8 mouse cellular contexts compared by ENCODE assay signal in the genomic region with DNA sequence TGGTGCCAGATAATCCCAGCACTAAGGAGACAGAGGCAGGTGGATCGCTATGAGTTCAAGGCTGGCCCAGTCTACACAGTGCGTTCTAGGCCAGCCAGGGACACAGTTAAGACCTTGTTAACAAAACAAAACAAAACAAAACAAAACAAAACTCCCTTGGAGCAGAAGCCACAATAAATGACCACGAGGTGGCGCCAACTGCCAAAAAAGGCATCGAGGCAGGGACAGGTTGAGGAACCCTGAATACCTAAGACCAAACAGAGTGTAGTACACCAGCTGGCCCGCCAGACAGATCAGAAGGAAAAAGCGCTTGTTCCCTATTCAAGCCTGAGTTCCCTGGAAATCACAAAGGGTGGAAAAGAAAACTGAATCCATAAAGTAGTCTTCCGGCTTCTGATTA. TPM values are rescaled to one million over a fixed set of nuclear protein-coding genes. Genes with fewer than 3 reads are reported as not detected.
A peak's percentile ranks its signal among the peaks of the same experiment; 100 is the strongest.
DNase-seq lines count a peak whose midpoint lies in the region; ATAC-seq and TF ChIP-seq lines count a peak whose summit lies in the region.

No protein-coding gene starts in this region.

- no peaks in the 10 kb centered on the region for H3K9me3 ChIP-seq in lung, embryonic 14.5 days (ENCODE audit: low read depth, low read length)

- WGBS in lung, embryonic 14.5 days, result 25% methylated on average over 8 of the region's 8 CpGs

- ATAC-seq in erythroid progenitor cell, adult 5-6 weeks (replicated peaks; ENCODE audit: low FRiP score, poor library complexity, severe bottlenecking), result peak; percentile 76
- no peak for ATAC-seq in lung, embryonic 14.5 days (ENCODE audit: insufficient read depth)

- H3K4me1 ChIP-seq in lung, embryonic 14.5 days (ENCODE audit: insufficient read depth), result peaks cover 4% of the 10 kb centered on the region; the same call in 1 of the 2 replicates

- H3K27me3 ChIP-seq in lung, embryonic 14.5 days (ENCODE audit: insufficient read depth, low read length), result no peaks in the 10 kb centered on the region

- peaks cover 63% of the 10 kb centered on the region for H3K36me3 ChIP-seq in lung, embryonic 14.5 days (ENCODE audit: insufficient read depth)

- H3K4me2 ChIP-seq in lung, embryonic 14.5 days, result no peak overlapping the region

- TF ChIP-seq POLR2A in brain, embryonic 14.5 days (IDR thresholded peaks at IDR 0.05; ENCODE audit: borderline replicate concordance, extremely low read depth, insufficient read depth, insufficient read length, poor library complexity, severe bottlenecking), result no peak

- no peak overlapping the region for H3K27ac ChIP-seq in lung, embryonic 14.5 days (ENCODE audit: low read depth)

- H3K9ac ChIP-seq in lung, embryonic 14.5 days, result no peak overlapping the region

- peak; percentile 88 for TF ChIP-seq CTCF in brain, embryonic 14.5 days (IDR thresholded peaks at IDR 0.05; ENCODE audit: borderline replicate concordance, extremely low read depth, insufficient read depth, insufficient read length)
- TF ChIP-seq CTCF in lung, embryonic 14.5 days (IDR thresholded peaks at IDR 0.05; ENCODE audit: low read depth), result peak; percentile 86

- no peak overlapping the region for H3K4me3 ChIP-seq in lung, embryonic 14.5 days (ENCODE audit: low read depth, low read length)

- DNase-seq in gastrocnemius, adult 18-20 months (ENCODE audit: low spot score), result peak; percentile 73
- no peak for DNase-seq in gastrocnemius, postnatal 25 days
- peak; percentile 89 for DNase-seq in CD4-positive, CD25-positive, alpha-beta regulatory T cell, adult 2 months (ENCODE audit: low read depth, low spot score)
- DNase-seq in brain, embryonic 14.5 days (ENCODE audit: low read depth), result peak; percentile 90
- DNase-seq in induced T-regulatory cell, adult 2 months (ENCODE audit: low read depth), result peak; percentile 92
- DNase-seq in lung, embryonic 14.5 days, result peak; percentile 89
- peak; percentile 79 for DNase-seq in retina, postnatal 7 days (ENCODE audit: low read depth, low spot score)

RNA-seq across cellular contexts. Expression of gene Rhbdf1, which starts 5.2 kb away (rescaled TPM):
- total RNA-seq in gastrocnemius, adult 18-20 months (2021), result 10 to 100 TPM; 17.8 to 17.9 TPM
- 10 to 100 TPM; 22.1 to 25.4 TPM for total RNA-seq in gastrocnemius, postnatal 25 days (2021)
- polyA plus RNA-seq in brain, embryonic 14.5 days (2012; rRNA removed), result 39.7 and 44.3 TPM in 2 replicates
- not detected in 2 replicates for total RNA-seq in erythroid progenitor cell, adult 5-6 weeks (2015; ENCODE audit: low replicate concordance)
- total RNA-seq in erythroid progenitor cell, adult 5-6 weeks (2017; ENCODE audit: low replicate concordance), result 2.3 and 5.0 TPM in 2 replicates
- 52.8 and 63.9 TPM in 2 replicates for polyA plus RNA-seq in lung, embryonic 14.5 days (2014; fragmentation: Nextera tagmentation; extraction: Ambion mirVana)

RNA-seq across cellular contexts. Expression of gene Mpg, which starts 9.5 kb away (rescaled TPM):
- total RNA-seq in gastrocnemius, adult 18-20 months (2021), result 1 to 10 TPM; 4.1 to 4.4 TPM
- total RNA-seq in gastrocnemius, postnatal 25 days (2021), result 1 to 10 TPM; 6.1 to 6.2 TPM
- polyA plus RNA-seq in brain, embryonic 14.5 days (2012; rRNA removed), result 18.6 and 21.3 TPM in 2 replicates
- total RNA-seq in erythroid progenitor cell, adult 5-6 weeks (2015; ENCODE audit: low replicate concordance), result 13.0 and 14.1 TPM in 2 replicates
- total RNA-seq in erythroid progenitor cell, adult 5-6 weeks (2017; ENCODE audit: low replicate concordance), result 18.7 and 23.9 TPM in 2 replicates
- 39.6 and 42.2 TPM in 2 replicates for polyA plus RNA-seq in lung, embryonic 14.5 days (2014; fragmentation: Nextera tagmentation; extraction: Ambion mirVana)

RNA-seq across cellular contexts. Expression of gene Snrnp25, which starts 11.6 kb away (rescaled TPM):
- 10 to 100 TPM in 1 of 2 experiments, 1 to 10 TPM in 1; 9.3 to 12.1 TPM for total RNA-seq in gastrocnemius, adult 18-20 months (2021)
- total RNA-seq in gastrocnemius, postnatal 25 days (2021), result 1 to 10 TPM; 6.7 to 9.1 TPM
- polyA plus RNA-seq in brain, embryonic 14.5 days (2012; rRNA removed), result 38.8 and 52.4 TPM in 2 replicates
- 52.3 and 53.7 TPM in 2 replicates for total RNA-seq in erythroid progenitor cell, adult 5-6 weeks (2015; ENCODE audit: low replicate concordance)
- 31.8 and 104 TPM in 2 replicates for total RNA-seq in erythroid progenitor cell, adult 5-6 weeks (2017; ENCODE audit: low replicate concordance)
- 62.8 and 71.4 TPM in 2 replicates for polyA plus RNA-seq in lung, embryonic 14.5 days (2014; fragmentation: Nextera tagmentation; extraction: Ambion mirVana)

RNA-seq across cellular contexts. Expression of gene Il9r, which starts 16.8 kb away (rescaled TPM):
- not detected for total RNA-seq in gastrocnemius, adult 18-20 months (2021)
- total RNA-seq in gastrocnemius, postnatal 25 days (2021), result not detected
- 0.11 TPM in 1 of 2 replicates, not detected in the other for polyA plus RNA-seq in brain, embryonic 14.5 days (2012; rRNA removed)
- total RNA-seq in erythroid progenitor cell, adult 5-6 weeks (2015; ENCODE audit: low replicate concordance), result not detected in 2 replicates
- not detected in 2 replicates for total RNA-seq in erythroid progenitor cell, adult 5-6 weeks (2017; ENCODE audit: low replicate concordance)
- polyA plus RNA-seq in lung, embryonic 14.5 days (2014; fragmentation: Nextera tagmentation; extraction: Ambion mirVana), result 0.04 TPM in 1 of 2 replicates, not detected in the other

RNA-seq across cellular contexts. Expression of gene Nprl3, which starts 50.7 kb away (rescaled TPM):
- 10 to 100 TPM; 20.1 to 27.4 TPM for total RNA-seq in gastrocnemius, adult 18-20 months (2021)
- 10 to 100 TPM; 21.7 to 23.3 TPM for total RNA-seq in gastrocnemius, postnatal 25 days (2021)
- 84.0 and 116 TPM in 2 replicates for polyA plus RNA-seq in brain, embryonic 14.5 days (2012; rRNA removed)
- 75.9 and 106 TPM in 2 replicates for total RNA-seq in erythroid progenitor cell, adult 5-6 weeks (2015; ENCODE audit: low replicate concordance)
- 143 and 155 TPM in 2 replicates for total RNA-seq in erythroid progenitor cell, adult 5-6 weeks (2017; ENCODE audit: low replicate concordance)
- 44.0 and 46.3 TPM in 2 replicates for polyA plus RNA-seq in lung, embryonic 14.5 days (2014; fragmentation: Nextera tagmentation; extraction: Ambion mirVana)
